Mouse (Mus musculus) spleen, adult 12 weeks (tissue): ENCODE measurements at regions not wholly inside any gene's neighbourhood (a gene's known extent, or its start where the extent isn't known, plus 50 kb on each side); places are given as distances from the start of the nearest gene placed in this dataset.

Experiments
- DNase-seq: peaks from one replicate; pipeline ENCODE4 v3.0.0; 2022; ENCODE audit warnings: low spot score

GRCm38 (mm10) chr13:19883896-19884658, 60.0 kb upstream of the Gpr141 start:
- no peak for DNase-seq

- DNase-seq, result no peak
These were observed 58.8 kb upstream of the Gpr141 start for GRCm38 (mm10) chr13:19882889-19883288.

GRCm38 (mm10) chr13:19881772-19882171, 57.7 kb upstream of the Gpr141 start:
- no peak for DNase-seq

- DNase-seq, result no peak
These were observed 50.7 kb upstream of the Gpr141 start for GRCm38 (mm10) chr13:19874621-19875249.
